Mouse (Mus musculus): ENCODE results near the gene Orc4.

GRCm38 (mm10) chr2:48949743-48950251 lies 280 bp downstream of the Orc4 start:
- TF ChIP-seq CTCF (IDR thresholded peaks at IDR 0.05; ENCODE audit: low read depth, low read length), result no peak
- no peak for TF ChIP-seq POLR2A (IDR thresholded peaks at IDR 0.05; ENCODE audit: borderline replicate concordance, low read depth, low read length)
